In the genomic region with DNA sequence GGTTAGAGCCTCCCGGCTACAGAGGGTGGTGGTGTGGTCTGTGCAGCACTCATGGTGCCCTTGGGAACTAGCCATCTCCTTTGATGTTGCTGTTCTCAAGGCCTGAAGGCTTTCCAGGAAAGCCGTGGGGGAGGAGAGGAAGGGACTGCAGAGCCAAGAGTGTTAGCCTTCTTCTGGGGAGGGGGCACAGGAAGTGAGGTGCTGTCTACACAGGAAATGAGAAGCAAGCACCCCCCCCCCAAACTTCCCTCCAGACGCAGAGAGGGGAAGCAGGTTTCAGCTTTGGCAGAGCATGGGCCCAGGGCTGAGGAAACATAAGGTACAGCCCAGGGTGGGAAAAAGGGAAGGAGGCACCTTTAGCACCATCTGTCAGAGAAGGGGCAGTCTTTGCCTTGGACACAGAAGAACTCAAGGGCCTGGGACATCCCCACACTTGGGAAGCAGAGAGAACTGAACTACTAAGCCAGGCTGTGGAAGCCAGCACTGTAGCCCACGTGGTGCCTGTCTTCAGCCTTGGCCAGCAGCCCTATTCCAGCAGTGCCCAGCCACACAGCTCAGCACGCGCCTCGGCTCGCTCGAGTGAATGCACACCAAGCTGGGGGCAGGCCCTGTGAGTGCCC, we compare ENCODE assay signal across 8 mouse cellular contexts. TPM values are rescaled to one million over a fixed set of nuclear protein-coding genes. Genes with fewer than 3 reads are reported as not detected.
DNase-seq lines count a peak whose midpoint lies in the region; ATAC-seq and TF ChIP-seq lines count a peak whose summit lies in the region.

No protein-coding gene starts in this region.

- H3K27me3 ChIP-seq in heart, postnatal 0 days (ENCODE audit: control insufficient read depth, insufficient read depth, low read length), result no peaks in the 10 kb centered on the region
- no peaks in the 10 kb centered on the region for H3K27me3 ChIP-seq in midbrain, postnatal 0 days (ENCODE audit: insufficient read depth, low read length)

- H3K4me1 ChIP-seq in heart, postnatal 0 days (ENCODE audit: control insufficient read depth, insufficient read depth), result peaks cover 35% of the 10 kb centered on the region
- H3K4me1 ChIP-seq in midbrain, postnatal 0 days (ENCODE audit: insufficient read depth, low read length), result 0 out of 2 replicates have a peak, but pooled peaks cover 3% of the 10 kb centered on the region

- DNase-seq in frontal cortex, postnatal 25 days (ENCODE audit: low spot score in 2 of 2), result no peak
- peak; percentile 86 to 92 for DNase-seq in adrenal gland, adult (ENCODE audit: inconsistent age in 2 of 2, low spot score in 1 of 2)
- peak; percentile 48 for DNase-seq in fibroblast of lung, adult 2 months (ENCODE audit: low read depth)
- peak; percentile 64 for DNase-seq in heart, postnatal 0 days (ENCODE audit: low spot score)
- DNase-seq in left cerebral cortex, postnatal 14 days (ENCODE audit: low spot score in 2 of 2), result peak; percentile 65 to 70
- DNase-seq in midbrain, postnatal 0 days (ENCODE audit: low spot score), result peak; percentile 75

- 7% methylated on average over 9 of the region's 9 CpGs for WGBS in heart, postnatal 0 days
- WGBS in midbrain, postnatal 0 days, result 64% methylated on average over 9 of the region's 9 CpGs

- ATAC-seq in frontal cortex, adult (ENCODE audit: low TSS enrichment), result peak; percentile 85
- peak; percentile 85 for ATAC-seq in heart, postnatal 0 days (ENCODE audit: insufficient read depth, low read depth)
- ATAC-seq in midbrain, postnatal 0 days (ENCODE audit: low FRiP score), result no peak
- no peak for ATAC-seq in erythroblast, adult 5-6 weeks (replicated peaks; ENCODE audit: low FRiP score, poor library complexity, severe bottlenecking)

- no peaks in the 10 kb centered on the region for H3K9me3 ChIP-seq in heart, postnatal 0 days (replicated peaks; ENCODE audit: control insufficient read depth, low read length)
- H3K9me3 ChIP-seq in midbrain, postnatal 0 days (ENCODE audit: low read length), result no peaks in the 10 kb centered on the region

- H3K36me3 ChIP-seq in heart, postnatal 0 days (replicated peaks; ENCODE audit: control insufficient read depth, insufficient read depth, low read length), result peaks cover 3% of the 10 kb centered on the region; the same call in 1 of the 2 replicates
- no peaks in the 10 kb centered on the region for H3K36me3 ChIP-seq in midbrain, postnatal 0 days (ENCODE audit: insufficient read depth, low read length)

- peak overlapping the region; percentile 1 for H3K4me2 ChIP-seq in heart, postnatal 0 days (ENCODE audit: low read depth, low read length)
- H3K4me2 ChIP-seq in midbrain, postnatal 0 days (ENCODE audit: low read depth, low read length, poor library complexity, severe bottlenecking), result no peak overlapping the region

- no peak overlapping the region for H3K9ac ChIP-seq in heart, postnatal 0 days (replicated peaks; ENCODE audit: low read depth, low read length)
- H3K9ac ChIP-seq in midbrain, postnatal 0 days (replicated peaks; ENCODE audit: low read length, poor library complexity, severe bottlenecking), result no peak overlapping the region

- TF ChIP-seq CTCF in heart, postnatal 0 days (IDR thresholded peaks at IDR 0.05; ENCODE audit: low read depth), result no peak
- no peak for TF ChIP-seq CTCF in midbrain, postnatal 0 days (IDR thresholded peaks at IDR 0.05)

- peak; percentile 90 for TF ChIP-seq EP300 in heart, postnatal 0 days (IDR thresholded peaks at IDR 0.05; ENCODE audit: low read depth)

- no peak overlapping the region for H3K4me3 ChIP-seq in heart, postnatal 0 days (ENCODE audit: low read depth, low read length)
- no peak overlapping the region for H3K4me3 ChIP-seq in midbrain, postnatal 0 days (ENCODE audit: low read depth, low read length)

- H3K27ac ChIP-seq in heart, postnatal 0 days (ENCODE audit: low read depth), result peak overlapping the region; percentile 73
- H3K27ac ChIP-seq in midbrain, postnatal 0 days (ENCODE audit: low read depth, low read length), result peak overlapping the region; percentile 18; the same call in 1 of the 2 replicates

- intact Hi-C loops in left cerebral cortex, postnatal 14 days (cut with DNase I), result no loop called here

RNA-seq across cellular contexts. Expression of a gene that starts 8.3 kb away (rescaled TPM):
- 7.5 and 35.0 TPM in 2 replicates for total RNA-seq in heart, postnatal 0 days (2014; rRNA removed; ENCODE audit: low replicate concordance)
- 3.7 and 5.0 TPM in 2 replicates for polyA plus RNA-seq in heart, postnatal 0 days (2015; fragmentation: Nextera tagmentation; extraction: Ambion mirVana)
- total RNA-seq in left cerebral cortex, postnatal 14 days (2021), result 10 to 100 TPM; 27.6 to 35.6 TPM
- 20.2 and 24.1 TPM in 2 replicates for total RNA-seq in midbrain, postnatal 0 days (2014; rRNA removed)
- 11.4 and 12.2 TPM in 2 replicates for polyA plus RNA-seq in midbrain, postnatal 0 days (2015; fragmentation: Nextera tagmentation; extraction: Ambion mirVana)
- 1.5 TPM in 1 of 2 replicates, not detected in the other for total RNA-seq in erythroblast, adult 5-6 weeks (2015; ENCODE audit: low replicate concordance)
- not detected in 2 replicates for total RNA-seq in erythroblast, adult 5-6 weeks (2017; ENCODE audit: low replicate concordance)

RNA-seq across cellular contexts. Expression of a gene that starts 25.3 kb away (rescaled TPM):
- total RNA-seq in heart, postnatal 0 days (2014; rRNA removed; ENCODE audit: low replicate concordance), result 3.5 and 11.0 TPM in 2 replicates
- 12.5 and 13.1 TPM in 2 replicates for polyA plus RNA-seq in heart, postnatal 0 days (2015; fragmentation: Nextera tagmentation; extraction: Ambion mirVana)
- total RNA-seq in left cerebral cortex, postnatal 14 days (2021), result 1 to 10 TPM; 4.7 to 4.8 TPM
- total RNA-seq in midbrain, postnatal 0 days (2014; rRNA removed), result 11.7 and 12.4 TPM in 2 replicates
- polyA plus RNA-seq in midbrain, postnatal 0 days (2015; fragmentation: Nextera tagmentation; extraction: Ambion mirVana), result 12.6 and 14.6 TPM in 2 replicates
- total RNA-seq in erythroblast, adult 5-6 weeks (2015; ENCODE audit: low replicate concordance), result not detected in 2 replicates
- total RNA-seq in erythroblast, adult 5-6 weeks (2017; ENCODE audit: low replicate concordance), result 0.98 and 2.1 TPM in 2 replicates

RNA-seq across cellular contexts. Expression of a gene that starts 56.6 kb away (rescaled TPM):
- total RNA-seq in heart, postnatal 0 days (2014; rRNA removed; ENCODE audit: low replicate concordance), result 190 and 225 TPM in 2 replicates
- 188 and 200 TPM in 2 replicates for polyA plus RNA-seq in heart, postnatal 0 days (2015; fragmentation: Nextera tagmentation; extraction: Ambion mirVana)
- 100 to 1,000 TPM; 330 to 349 TPM for total RNA-seq in left cerebral cortex, postnatal 14 days (2021)
- 270 and 327 TPM in 2 replicates for total RNA-seq in midbrain, postnatal 0 days (2014; rRNA removed)
- polyA plus RNA-seq in midbrain, postnatal 0 days (2015; fragmentation: Nextera tagmentation; extraction: Ambion mirVana), result 327 and 348 TPM in 2 replicates
- 275 and 339 TPM in 2 replicates for total RNA-seq in erythroblast, adult 5-6 weeks (2015; ENCODE audit: low replicate concordance)
- total RNA-seq in erythroblast, adult 5-6 weeks (2017; ENCODE audit: low replicate concordance), result 204 and 239 TPM in 2 replicates

Comparison
In these comparisons a context has a peak if more than half of its experiments do, and no peak if none do; other contexts are left out.
1. ATAC-seq: peak in frontal cortex, adult (single experiment) and heart, postnatal 0 days (single experiment); none in midbrain, postnatal 0 days (single experiment) and erythroblast, adult 5-6 weeks (single experiment).
2. DNase-seq: peak in adrenal gland, adult (2 of 2), fibroblast of lung, adult 2 months (single experiment), heart, postnatal 0 days (single experiment), left cerebral cortex, postnatal 14 days (2 of 2) and midbrain, postnatal 0 days (single experiment); none in frontal cortex, postnatal 25 days (0 of 2).